Mouse (Mus musculus) heart, adult 2 months (tissue): Measurements from ENCODE around the gene Rnf141.

Experiments
- CTCF ChIP-seq: fragments of 200-600 bp; IDR thresholded peaks from 2 replicates; pipeline ENCODE4 v1.8.1; 2022; ENCODE audit warnings: antibody characterized with exemption, mild to moderate bottlenecking, moderate library complexity
- EP300 ChIP-seq: fragments of 200-500 bp; IDR thresholded peaks from 2 replicates; pipeline ENCODE4 v1.6.1; 2011; ENCODE audit warnings: low read depth, low read length, control low read depth; ENCODE audit not compliant: insufficient read depth
- POLR2A ChIP-seq: fragments of 200-500 bp; IDR thresholded peaks from 2 replicates; pipeline ENCODE4 v1.6.1; 2011; ENCODE audit warnings: mild to moderate bottlenecking, low read depth, low read length, control low read depth; ENCODE audit not compliant: insufficient read depth

DNA sequence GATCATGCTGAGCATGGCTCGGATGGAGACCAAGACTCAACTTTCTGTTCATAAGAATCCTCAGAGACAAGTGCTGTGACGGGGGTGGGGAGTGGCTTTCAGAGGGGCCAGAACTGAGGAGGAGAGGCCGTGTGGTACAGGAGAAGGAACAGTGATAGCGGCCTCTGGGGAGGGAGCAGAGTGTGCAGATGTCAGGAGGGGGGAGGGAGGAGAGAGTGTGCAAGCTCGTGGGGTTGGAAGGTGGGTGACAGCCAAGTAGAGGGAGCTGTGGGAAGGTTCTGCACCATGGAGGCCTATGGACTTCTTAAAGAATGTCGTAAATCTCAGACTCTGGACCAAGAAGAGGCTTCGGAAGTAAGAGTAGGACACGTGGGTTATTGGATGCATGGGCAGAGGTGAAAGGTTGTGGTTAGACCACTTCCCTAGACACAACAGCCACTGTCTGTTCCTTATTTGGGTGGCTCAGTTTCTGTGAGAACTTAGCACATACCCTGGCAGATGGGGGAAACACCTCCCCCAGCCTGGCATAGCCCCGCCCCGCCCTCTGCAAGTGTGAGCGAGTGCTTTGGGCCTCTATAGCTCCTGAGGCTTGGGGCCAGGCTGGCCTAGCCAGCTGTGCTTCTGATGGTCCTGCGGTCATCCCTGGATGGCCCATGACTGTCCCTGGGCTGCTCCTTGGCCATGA, 47.7 kb downstream of the Rnf141 start:
- TF ChIP-seq CTCF (no peak), POLR2A (no peak), EP300 (no peak)
